Mouse (Mus musculus) G1E (cell line): Measurements from ENCODE around the gene Arhgap24. TPM values are rescaled to one million over a fixed set of nuclear protein-coding genes. Genes with fewer than 3 reads are reported as not detected.

Experiments used
- ATAC-seq: 2 replicates; pipeline ENCODE4 v1.8.0; 2016; ENCODE audit warnings: mild to moderate bottlenecking; ENCODE audit not compliant: insufficient number of reproducible peaks, poor library complexity, low FRiP score, severe bottlenecking; ENCODE audit errors: extremely low read depth
- DNase-seq: peaks from one replicate; pipeline ENCODE4 v3.0.0; 2012; ENCODE audit warnings: low spot score
- H3K27me3 ChIP-seq: 2 replicates; pipeline ENCODE4 v1.6.1; 2012; ENCODE audit warnings: mild to moderate bottlenecking, low read length, inconsistent platforms; ENCODE audit not compliant: insufficient read depth
- H3K36me3 ChIP-seq: replicated peaks from 2 replicates; pipeline ENCODE3; 2012; ENCODE audit warnings: mild to moderate bottlenecking, inconsistent platforms
- H3K4me1 ChIP-seq: 2 replicates; pipeline ENCODE4 v1.6.1; 2012; ENCODE audit warnings: low read depth, low read length, inconsistent platforms, mixed read lengths; ENCODE audit not compliant: insufficient read depth
- H3K4me3 ChIP-seq: 2 replicates; pipeline ENCODE4 v1.5.1; 2012; ENCODE audit warnings: low read depth, mild to moderate bottlenecking, inconsistent platforms, low read length, moderate library complexity, mixed read lengths
- H3K9me3 ChIP-seq: replicated peaks from 2 replicates; pipeline ENCODE4 v1.6.1; 2012; ENCODE audit warnings: inconsistent platforms
- CTCF ChIP-seq: IDR thresholded peaks from 2 replicates; pipeline ENCODE4 v1.5.1; 2012; ENCODE audit warnings: low read depth, low read length, inconsistent platforms, mixed read lengths
- GATA1 ChIP-seq: IDR thresholded peaks from 2 replicates; pipeline ENCODE4 v1.6.1; 2012; ENCODE audit warnings: borderline replicate concordance, low read length, inconsistent platforms, mixed read lengths
- GATA2 ChIP-seq: IDR thresholded peaks from 2 replicates; pipeline ENCODE4 v1.6.1; 2012; ENCODE audit warnings: low read depth, low read length, inconsistent platforms, borderline replicate concordance
- POLR2AphosphoS5 ChIP-seq: IDR thresholded peaks from 2 replicates; pipeline ENCODE4 v1.6.1; 2012; ENCODE audit warnings: low read depth, low read length, inconsistent platforms; ENCODE audit not compliant: insufficient replicate concordance
- TAL1 ChIP-seq: conservative IDR thresholded peaks from 2 replicates; pipeline ENCODE4 v1.6.1; 2012; ENCODE audit warnings: low read depth, low read length, inconsistent platforms, mixed read lengths
- polyA plus RNA-seq: library from polyadenylated mRNA; stranded (reverse); fragments of >175 nt; gene quantifications from 2 replicates; pipeline ENCODE4 v1.2.3, GENCODE M21; 2012
- total RNA-seq, 2 experiments: library from RNA; stranded (forward) in 1 of 2; stranded (reverse) in 1 of 2; fragments of 200-1000 nt in 1 of 2; fragments of >200 nt in 1 of 2; fragmentation: Nextera tagmentation in 1 of 2; gene quantifications; 2 replicates each; pipeline ENCODE4 v1.2.3; 2014 to 2017

Arhgap24 gene
- total and polyA plus RNA-seq, 3 experiments, result 0.22 TPM; not detected in 2

DNA sequence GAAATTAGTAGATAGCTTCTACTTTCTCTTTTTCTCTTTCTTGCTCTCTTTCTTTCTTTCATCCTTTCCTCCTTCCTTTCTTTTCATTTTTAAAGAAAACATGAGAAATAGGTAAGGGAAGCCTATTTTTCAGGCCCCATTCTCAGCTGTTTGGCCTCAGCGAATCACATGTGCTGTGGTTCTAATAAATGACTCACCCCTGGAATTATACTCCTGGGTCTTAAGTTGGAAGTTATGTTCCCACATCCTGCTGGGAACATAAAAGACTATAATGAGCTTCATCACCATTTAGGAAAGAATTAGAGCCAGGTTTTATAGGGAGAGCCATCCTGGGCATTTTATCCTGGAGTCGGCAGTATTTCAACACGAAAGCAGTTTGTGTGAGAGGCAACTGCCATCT lies 12.9 kb upstream of the Arhgap24 start:
- no peak overlapping the region for H3K4me3 ChIP-seq
- no peaks in the 10 kb centered on the region for H3K36me3 ChIP-seq
- DNase-seq, result no peak
- no peaks in the 10 kb centered on the region for H3K4me1 ChIP-seq
- TF ChIP-seq POLR2AphosphoS5 (no peak), GATA1 (no peak), GATA2 (no peak), CTCF (no peak), TAL1 (no peak)
- no peak for ATAC-seq
- H3K27me3 ChIP-seq, result no peaks in the 10 kb centered on the region
- peaks cover 11% of the 10 kb centered on the region for H3K9me3 ChIP-seq

DNA sequence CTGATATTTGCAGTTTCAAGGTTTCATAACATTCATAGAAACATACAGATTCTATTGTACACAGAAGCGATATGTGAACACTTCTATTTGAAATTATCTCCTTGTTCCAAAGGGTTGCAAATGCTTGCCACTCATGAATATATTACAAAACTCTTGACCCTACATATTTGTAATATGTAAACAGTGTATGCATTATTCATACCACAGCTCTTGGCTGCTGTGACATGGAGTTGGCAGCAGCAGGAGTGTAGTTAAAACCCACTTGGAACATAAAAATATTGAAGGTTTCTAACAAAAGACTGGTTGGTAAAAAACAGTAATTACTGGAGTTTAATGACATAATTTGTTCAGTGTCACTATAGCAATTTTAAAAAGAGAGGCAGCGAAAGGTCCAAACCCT lies 10.9 kb upstream of the Arhgap24 start:
- Histone ChIP-seq H3K9me3 (peaks cover 8% of the 10 kb centered on the region), H3K4me1 (no peaks in the 10 kb centered on the region), H3K36me3 (no peaks in the 10 kb centered on the region), H3K4me3 (no peak overlapping the region), H3K27me3 (no peaks in the 10 kb centered on the region)
- ATAC-seq (no peak), DNase-seq (no peak)
- TF ChIP-seq CTCF (no peak), TAL1 (no peak), GATA2 (no peak), GATA1 (no peak), POLR2AphosphoS5 (no peak)

DNA sequence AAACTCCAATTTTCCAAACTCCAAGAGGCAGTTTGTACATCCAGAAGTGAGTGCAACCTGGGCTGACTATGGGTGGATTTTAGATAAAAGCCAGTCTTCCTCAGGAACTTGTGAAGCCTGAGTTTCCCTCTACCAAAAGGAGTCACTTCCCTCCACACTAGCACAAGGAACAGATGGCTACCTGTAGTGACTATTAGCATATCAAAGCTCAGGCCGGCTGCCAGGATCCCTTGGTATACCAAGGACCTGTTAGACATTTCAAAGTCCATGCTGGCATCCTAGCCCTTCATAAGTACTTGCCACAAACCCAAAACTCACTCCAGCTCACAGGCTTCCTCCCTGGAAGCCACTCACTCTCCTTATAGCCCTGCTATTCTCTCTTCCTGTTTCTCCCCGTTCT lies 3.1 kb upstream of the Arhgap24 start:
- Histone ChIP-seq H3K36me3 (no peaks in the 10 kb centered on the region), H3K4me3 (no peak overlapping the region), H3K4me1 (no peaks in the 10 kb centered on the region), H3K27me3 (no peaks in the 10 kb centered on the region), H3K9me3 (peaks cover 34% of the 10 kb centered on the region)
- DNase-seq (no peak), ATAC-seq (no peak)
- no peak for TF ChIP-seq TAL1
- TF ChIP-seq GATA2, result no peak
- TF ChIP-seq CTCF, result no peak
- no peak for TF ChIP-seq POLR2AphosphoS5
- no peak for TF ChIP-seq GATA1

GRCm38 (mm10) chr5:102483285-102483975 lies 2.2 kb downstream of the Arhgap24 start:
- ATAC-seq (no peak), DNase-seq (no peak)
- H3K36me3 ChIP-seq, result no peaks in the 10 kb centered on the region
- H3K9me3 ChIP-seq, result peaks cover 29% of the 10 kb centered on the region
- H3K4me3 ChIP-seq, result no peak overlapping the region
- TF ChIP-seq TAL1, result no peak
- TF ChIP-seq GATA1, result no peak
- TF ChIP-seq GATA2, result no peak
- no peak for TF ChIP-seq POLR2AphosphoS5
- no peak for TF ChIP-seq CTCF
- no peaks in the 10 kb centered on the region for H3K27me3 ChIP-seq
- no peaks in the 10 kb centered on the region for H3K4me1 ChIP-seq

DNA sequence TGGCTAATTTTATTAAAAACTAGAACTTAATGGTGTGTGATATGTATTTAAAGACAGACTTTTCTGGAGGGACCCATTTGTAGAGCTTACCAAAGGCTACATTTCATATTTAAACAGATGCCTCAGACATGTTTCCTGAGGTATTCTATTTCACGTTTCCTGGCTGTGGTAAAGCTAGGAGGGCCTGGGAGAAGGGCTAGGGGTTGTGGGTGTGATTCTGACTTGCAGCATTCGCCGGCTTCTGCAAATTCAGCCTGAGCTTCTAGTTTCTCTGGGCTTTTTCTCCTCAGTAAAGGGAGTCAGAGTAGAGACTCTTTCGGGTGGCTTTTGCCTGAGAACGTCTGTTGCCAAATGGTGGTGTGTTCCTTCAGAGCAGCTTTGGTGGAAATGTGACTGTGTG lies 10.4 kb downstream of the Arhgap24 start:
- no peaks in the 10 kb centered on the region for H3K36me3 ChIP-seq
- no peaks in the 10 kb centered on the region for H3K27me3 ChIP-seq
- no peak overlapping the region for H3K4me3 ChIP-seq
- H3K4me1 ChIP-seq, result no peaks in the 10 kb centered on the region
- DNase-seq (no peak), ATAC-seq (no peak)
- TF ChIP-seq TAL1, result no peak
- no peak for TF ChIP-seq POLR2AphosphoS5
- no peak for TF ChIP-seq GATA2
- TF ChIP-seq CTCF, result no peak
- no peak for TF ChIP-seq GATA1
- peaks cover 37% of the 10 kb centered on the region for H3K9me3 ChIP-seq

GRCm38 (mm10) chr5:102492152-102492551 lies 11.0 kb downstream of the Arhgap24 start:
- DNase-seq (no peak), ATAC-seq (no peak)
- Histone ChIP-seq H3K4me3 (no peak overlapping the region), H3K4me1 (no peaks in the 10 kb centered on the region), H3K9me3 (peaks cover 39% of the 10 kb centered on the region), H3K27me3 (no peaks in the 10 kb centered on the region), H3K36me3 (no peaks in the 10 kb centered on the region)
- TF ChIP-seq GATA2, result no peak
- no peak for TF ChIP-seq TAL1
- TF ChIP-seq CTCF, result no peak
- no peak for TF ChIP-seq POLR2AphosphoS5
- no peak for TF ChIP-seq GATA1
